ENCODE assay signal across 8 mouse cellular contexts in the genomic region with DNA sequence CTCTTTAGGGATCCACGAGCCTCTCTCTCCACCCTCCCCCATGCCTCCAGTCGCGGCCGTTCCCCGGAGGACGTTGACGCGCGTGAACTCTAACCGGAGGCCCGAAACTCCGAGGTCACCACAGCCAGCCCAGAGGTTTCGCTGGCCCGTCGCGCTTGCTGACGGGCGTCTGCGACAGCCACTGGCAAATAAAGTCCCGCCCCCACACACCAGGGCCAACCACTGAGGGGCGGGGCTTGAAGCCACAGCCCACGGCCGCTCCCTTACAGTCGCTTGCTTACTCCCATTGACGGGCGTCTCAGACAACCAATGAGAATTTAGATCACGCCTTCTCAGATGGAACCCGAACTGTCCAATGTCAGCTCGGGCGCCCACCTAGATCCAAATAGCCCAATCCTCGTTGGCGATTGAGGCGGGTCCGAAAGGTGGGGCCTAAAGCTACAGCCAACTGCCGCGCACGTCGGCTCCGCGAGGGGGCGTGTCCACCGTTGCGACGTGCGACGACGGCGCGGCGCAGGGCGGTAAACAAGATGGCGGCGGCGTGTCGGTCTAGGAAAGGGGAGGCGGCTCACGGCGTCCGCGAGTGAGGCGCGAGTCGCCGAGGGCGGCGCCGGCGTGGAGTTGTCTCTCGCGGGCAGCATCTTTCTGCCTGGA. TPM values are rescaled to one million over a fixed set of nuclear protein-coding genes. Genes with fewer than 3 reads are reported as not detected.
DNase-seq lines count a peak whose midpoint lies in the region; ATAC-seq and TF ChIP-seq lines count a peak whose summit lies in the region.

A gene (plus strand): TSS at position 514 of the 654 bp plus-strand sequence.

- peak; percentile 100 for DNase-seq in ES-E14 (ENCODE audit: low read depth, low spot score)
- peak; percentile 100 for DNase-seq in cerebellum, adult 11-12 months
- DNase-seq in heart, postnatal 25 days (ENCODE audit: low spot score), result peak; percentile 99
- peak; percentile 99 to 100 for DNase-seq in layer of hippocampus, adult 18-20 months (ENCODE audit: low spot score in 2 of 2)
- DNase-seq in lung, adult 2 months, result peak; percentile 97
- DNase-seq in thymus, adult 18-20 months, result peak; percentile 97 to 100

- intact Hi-C loops in heart, postnatal 25 days (cut with DNase I), result loop anchor here (2.0 kb wide), 2 partner anchors 61 to 129 kb away; no protein-coding TSS in a partner anchor

- under 1% methylated on average over 70 of the region's 70 CpGs for WGBS in forebrain, embryonic 15.5 days
- WGBS in lung, adult 2 months, result under 1% methylated on average over 70 of the region's 70 CpGs

- H3K9ac ChIP-seq in ES-E14 (ENCODE audit: insufficient read depth, low read depth, low read length, poor library complexity, severe bottlenecking), result peak within 1 kb of the TSS; percentile 95
- H3K9ac ChIP-seq in forebrain, embryonic 15.5 days (replicated peaks), result peak within 1 kb of the TSS; percentile 77

- H3K4me3 ChIP-seq in ES-E14 (ENCODE audit: insufficient read depth in 1 of 2, low read depth in 1 of 2, low read length in 2 of 2, poor library complexity in 1 of 2, severe bottlenecking in 1 of 2), result peak within 1 kb of the TSS; percentile 93 to 97
- peak within 1 kb of the TSS; percentile 68 for H3K4me3 ChIP-seq in forebrain, embryonic 15.5 days
- peak within 1 kb of the TSS; percentile 83 for H3K4me3 ChIP-seq in lung, adult 2 months (replicated peaks; ENCODE audit: extremely low read depth, low read depth, low read length)

- peak; percentile 98 for ATAC-seq in forebrain, embryonic 15.5 days (replicated peaks)
- peak; percentile 88 for ATAC-seq in neutrophil, adult 5-6 weeks (ENCODE audit: extremely low read depth, insufficient number of reproducible peaks, low FRiP score, poor library complexity, severe bottlenecking)

- peak; percentile 90; the same call in 1 of the 2 replicates for TF ChIP-seq POLR2A in lung, adult 2 months (IDR thresholded peaks at IDR 0.05; ENCODE audit: borderline replicate concordance, extremely low read depth, low read depth, low read length)

- peak within 1 kb of the TSS; percentile 88 for H3K4me2 ChIP-seq in forebrain, embryonic 15.5 days (replicated peaks)

- TF ChIP-seq CTCF in lung, adult 2 months (IDR thresholded peaks at IDR 0.05; ENCODE audit: insufficient read depth, low read length), result no peak

- H3K36me3 ChIP-seq in ES-E14 (ENCODE audit: control insufficient read depth, insufficient read depth, low read length, poor library complexity, severe bottlenecking), result peaks cover 25% of the 10 kb centered on the region
- H3K36me3 ChIP-seq in forebrain, embryonic 15.5 days, result no peaks in the 10 kb centered on the region

- in situ Hi-C loops in ES-E14 (cut with MboI; ENCODE audit: low sequenced_read_pairs in 2 of 2, unreplicated experiment in 2 of 2), result loop anchor here in 1 of 2 experiments (25.0 kb wide), 1 partner anchor 128 kb away; a partner anchor contains a TSS

- H3K27me3 ChIP-seq in forebrain, embryonic 15.5 days, result no peaks in the 10 kb centered on the region

- peak within 1 kb of the TSS; percentile 61 for H3K27ac ChIP-seq in ES-E14 (ENCODE audit: insufficient read depth, low read depth, low read length, poor library complexity, severe bottlenecking)
- H3K27ac ChIP-seq in forebrain, embryonic 15.5 days (replicated peaks), result peak within 1 kb of the TSS; percentile 83

- no peaks in the 10 kb centered on the region for H3K9me3 ChIP-seq in ES-E14 (ENCODE audit: control insufficient read depth, insufficient read depth, low read depth, low read length)
- no peaks in the 10 kb centered on the region for H3K9me3 ChIP-seq in forebrain, embryonic 15.5 days

- H3K4me1 ChIP-seq in ES-E14 (ENCODE audit: control insufficient read depth in 2 of 2, insufficient read depth in 2 of 2, low read length in 2 of 2, poor library complexity in 1 of 2), result peaks cover 2 to 10% of the 10 kb centered on the region in 2 experiments; a peak in 1 of 4 replicates
- peaks cover 47% of the 10 kb centered on the region for H3K4me1 ChIP-seq in forebrain, embryonic 15.5 days
- H3K4me1 ChIP-seq in lung, adult 2 months (ENCODE audit: control insufficient read depth, insufficient read depth, low read length), result peaks cover 13% of the 10 kb centered on the region

TF ChIP-seq in ES-E14, 5 proteins besides CTCF, POLR2A, EP300 and RAD21:
- TF ChIP-seq CHD2 (IDR thresholded peaks at IDR 0.05; ENCODE audit: low read depth, low read length), result peak; percentile 85
- 0 out of 2 replicates have a peak, but pooled peaks have one; percentile 11 for TF ChIP-seq HCFC1 (IDR thresholded peaks at IDR 0.05; ENCODE audit: borderline replicate concordance, insufficient read depth, low read length)
- no peak for TF ChIP-seq MAFK (IDR thresholded peaks at IDR 0.05; ENCODE audit: insufficient read depth, low read depth, low read length)

RNA-seq across cellular contexts. Expression of the gene that starts here (rescaled TPM):
- total RNA-seq in ES-E14 (2012; rRNA removed), result 124 and 141 TPM in 2 replicates
- polyA plus RNA-seq in forebrain, embryonic 15.5 days (2015; fragmentation: Nextera tagmentation; extraction: Ambion mirVana), result 20.3 and 21.5 TPM in 2 replicates
- 100 to 1,000 TPM; 133 to 138 TPM for total RNA-seq in heart, postnatal 25 days (2021)
- total RNA-seq in layer of hippocampus, adult 18-20 months (2021), result 100 to 1,000 TPM; 101 to 102 TPM
- 161 and 168 TPM in 2 replicates for polyA plus RNA-seq in lung, adult 2 months (2012; rRNA removed)
- total RNA-seq in neutrophil, adult 5-6 weeks (2017), result 229 and 235 TPM in 2 replicates

Comparison
In these comparisons a context has a peak if more than half of its experiments do, and no peak if none do; other contexts are left out.
1. Peak in every context shown above with its lines: DNase-seq, ATAC-seq, H3K4me3 ChIP-seq and H3K27ac ChIP-seq.